Mouse (Mus musculus): ENCODE measurements around the gene Sema5a. TPM values are rescaled to one million over a fixed set of nuclear protein-coding genes. Genes with fewer than 3 reads are reported as not detected.

The Sema5a gene
- total RNA-seq, 2 experiments from 2014 or later, result 21.2 to 26.5 TPM

Other genes starting within 250 kb of the Sema5a start
- not detected for gene Tas2r119, start 67.5 kb upstream of the Sema5a start, total RNA-seq (2021)